Mouse (Mus musculus) large intestine, adult 2 months (tissue): ENCODE measurements at regions not wholly inside any gene's neighbourhood (a gene's known extent, or its start where the extent isn't known, plus 50 kb on each side); places are given as distances from the start of the nearest gene placed in this dataset.

Source experiments
- DNase-seq: peaks from one replicate; pipeline ENCODE4 v3.0.0-alpha.2; 2012; ENCODE audit warnings: low read depth, low spot score
- WGBS: fragments of 180-500 bp; shearing (Covaris S2); methylation state at CpG from one replicate; pipeline ENCODE4 v1.1.7; 2018; 5-methylcytosine and 5-hydroxymethylcytosine counted together

GRCm38 (mm10) chr5:148713796-148714195 lies 161.2 kb upstream of the Ubl3 start:
- no peak for DNase-seq
- 82% methylated on average over 5 of the region's 5 CpGs for WGBS

DNA sequence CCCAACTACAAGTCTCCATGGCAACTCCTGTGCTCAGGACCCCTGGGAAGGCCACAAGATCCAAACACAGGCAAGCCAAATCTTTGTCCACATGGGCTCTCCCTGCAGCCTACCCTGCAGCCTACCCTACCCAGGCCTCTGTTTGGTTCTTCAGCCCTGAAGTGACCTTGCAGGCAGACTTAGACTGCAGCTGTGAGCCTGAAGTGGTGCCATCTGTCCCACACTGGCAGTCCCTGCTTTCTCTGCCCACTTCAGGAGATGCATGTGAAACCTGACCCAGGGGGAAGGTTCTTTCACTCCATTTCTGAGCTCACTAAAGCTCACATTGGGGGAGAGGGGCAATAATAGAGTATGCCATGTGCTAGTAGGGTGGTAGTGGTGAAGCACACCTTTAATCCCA lies 160.4 kb upstream of the Ubl3 start:
- no peak for DNase-seq

GRCm38 (mm10) chr5:148711570-148711969 lies 159.0 kb upstream of the Ubl3 start:
- no peak for DNase-seq
- 78% methylated on average over 5 of the region's 5 CpGs for WGBS

DNA sequence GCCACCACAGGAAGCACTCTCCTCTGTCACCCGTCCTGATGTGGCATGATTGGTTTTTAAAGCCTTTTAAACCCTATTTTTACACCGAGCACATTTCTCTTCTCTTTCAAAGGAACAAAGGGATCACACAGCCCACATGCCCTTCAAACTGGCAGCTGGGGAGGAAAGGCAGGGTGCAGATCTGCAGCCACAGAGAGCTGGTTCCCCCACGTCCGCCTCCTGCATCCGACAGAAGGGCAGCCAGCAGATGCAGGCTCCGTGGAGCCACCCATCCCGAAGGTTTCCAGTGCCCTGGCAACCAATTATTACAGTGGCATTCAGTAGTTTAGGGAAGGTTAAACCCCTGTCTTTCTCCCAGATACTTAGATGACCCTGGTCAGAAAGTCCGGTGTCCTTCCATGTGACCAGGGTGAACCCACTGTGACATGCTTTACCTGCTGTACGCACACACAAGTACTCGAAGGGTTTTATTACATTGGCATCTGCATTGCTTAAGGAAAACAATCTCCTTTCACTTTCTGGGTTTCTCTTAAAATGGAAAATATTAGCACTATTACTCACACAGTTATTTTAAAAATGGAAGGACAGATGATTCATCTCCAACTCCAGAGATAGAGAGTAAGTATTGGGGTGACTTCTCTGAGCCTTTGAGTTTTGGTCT lies 156.7 kb upstream of the Ubl3 start:
- no peak for DNase-seq
- WGBS: 36% methylated on average over 10 of the region's 10 CpGs

DNA sequence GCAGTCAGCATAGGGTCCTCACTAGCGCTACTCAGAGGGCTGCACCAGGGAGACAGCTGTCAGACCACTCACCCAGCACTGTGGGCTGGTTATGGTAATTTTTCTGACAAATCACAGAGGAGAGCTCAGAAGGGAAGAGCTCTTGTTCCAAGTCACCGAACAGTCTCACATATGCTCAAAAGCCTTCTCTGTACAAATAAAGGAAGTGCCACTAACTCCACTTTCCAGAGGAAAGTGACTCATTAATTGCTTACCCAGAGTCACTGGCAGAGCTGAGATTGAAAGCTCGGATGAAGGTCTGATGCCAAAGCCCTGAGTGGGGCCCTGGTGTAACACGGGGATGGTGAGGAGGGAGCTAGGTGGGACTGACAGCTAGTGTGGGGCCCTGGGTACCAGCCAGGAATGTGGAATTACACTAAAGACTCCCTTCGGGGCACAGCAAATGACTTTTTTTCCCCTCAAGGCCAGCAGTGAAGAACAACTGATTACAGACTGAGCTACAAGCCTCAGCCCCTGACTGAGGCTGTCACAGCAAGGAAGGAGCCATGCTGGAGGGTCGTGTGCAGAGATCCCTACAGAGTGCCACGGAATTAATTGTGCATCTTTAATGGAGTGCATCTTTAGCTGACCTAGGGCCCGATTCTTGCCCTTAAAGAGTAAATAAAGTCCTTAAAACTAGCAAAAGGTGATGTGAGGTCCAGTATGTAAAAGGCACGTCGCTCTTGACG lies 155.6 kb upstream of the Ubl3 start:
- DNase-seq: no peak
- 38% methylated on average over 11 of the region's 11 CpGs for WGBS

DNA sequence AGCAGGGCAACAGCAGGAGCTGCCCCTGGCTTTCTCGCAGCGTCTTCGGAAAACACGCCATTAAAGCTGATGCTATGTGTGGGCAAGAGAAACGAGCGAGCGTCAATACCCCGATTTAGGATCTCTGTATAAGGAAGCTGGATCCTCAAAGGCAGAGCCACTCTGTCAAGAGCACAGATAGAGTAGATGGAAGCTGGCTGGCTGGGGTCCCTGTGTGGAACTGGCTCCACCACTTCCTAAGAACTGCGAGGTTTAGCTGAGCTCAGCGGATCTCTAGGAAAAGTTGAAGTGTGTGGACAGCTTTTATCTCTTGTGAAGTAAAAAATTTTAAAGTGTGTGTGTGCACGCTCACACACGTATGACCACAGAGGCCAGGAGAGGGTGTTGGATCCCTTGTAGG lies 154.7 kb upstream of the Ubl3 start:
- no peak for DNase-seq
- 85% methylated on average over 12 of the region's 12 CpGs for WGBS

DNA sequence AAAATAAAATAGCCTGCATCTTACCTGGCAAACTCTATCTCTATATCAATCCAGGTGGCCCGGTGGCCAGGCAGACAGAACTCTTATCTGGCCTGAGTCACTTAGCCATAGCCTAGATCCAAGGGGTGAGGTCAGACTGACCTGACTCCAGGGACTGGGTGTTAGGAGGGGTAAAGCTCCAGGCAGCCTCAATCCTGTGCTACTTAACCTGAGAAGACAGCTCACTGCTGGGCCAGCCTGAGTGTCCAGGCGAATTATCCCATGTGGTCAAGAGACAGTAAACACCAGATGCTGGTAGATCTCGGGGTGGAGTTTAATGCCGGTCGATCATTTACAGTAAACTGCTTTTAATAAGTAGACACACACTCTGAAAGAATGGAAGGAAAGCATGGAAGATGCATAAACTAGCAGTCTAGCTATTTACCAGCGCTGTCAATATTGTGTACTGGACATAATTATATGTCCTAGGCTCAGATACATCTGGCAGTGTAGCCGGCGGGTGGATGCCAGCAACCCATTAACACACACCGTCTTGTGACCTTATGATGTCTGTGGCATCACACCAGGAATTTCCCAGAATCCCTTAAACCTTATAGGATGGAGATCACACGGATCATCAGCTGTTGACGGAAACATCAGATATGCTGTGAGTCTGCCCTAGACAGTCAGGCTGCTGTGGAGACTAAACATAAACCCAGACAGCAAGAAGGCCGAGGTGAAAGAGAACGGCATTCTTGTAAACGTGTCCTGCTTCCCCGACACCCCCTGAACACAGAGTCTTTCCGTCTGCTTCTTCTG lies 153.9 kb upstream of the Ubl3 start:
- WGBS: 73% methylated on average over 16 of the region's 16 CpGs
- DNase-seq: no peak

DNA sequence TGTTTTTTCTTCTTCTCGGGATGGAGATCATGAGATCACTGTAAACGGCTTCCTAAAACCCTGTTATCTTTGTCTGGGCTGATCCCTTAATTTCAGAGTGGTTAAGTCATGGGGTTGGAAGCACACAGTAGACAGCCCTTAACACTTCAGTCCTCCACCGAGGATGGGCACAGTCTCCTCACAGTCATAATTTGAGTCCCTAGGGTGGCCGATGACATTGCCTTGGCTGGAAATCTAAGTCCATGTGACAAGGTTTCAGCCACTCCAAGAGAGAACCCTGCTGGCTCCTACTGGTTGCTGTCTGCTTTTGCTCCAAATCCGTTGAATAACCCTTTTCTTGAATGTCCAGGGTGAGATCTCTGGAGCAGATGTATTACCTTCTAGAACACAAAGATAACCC lies 152.2 kb upstream of the Ubl3 start:
- DNase-seq: no peak
- 71% methylated on average over 5 of the region's 5 CpGs for WGBS

- DNase-seq: no peak
- 55% methylated on average over 8 of the region's 8 CpGs for WGBS
Observed at GRCm38 (mm10) chr5:148701859-148702258, 149.3 kb upstream of the Ubl3 start.

DNA sequence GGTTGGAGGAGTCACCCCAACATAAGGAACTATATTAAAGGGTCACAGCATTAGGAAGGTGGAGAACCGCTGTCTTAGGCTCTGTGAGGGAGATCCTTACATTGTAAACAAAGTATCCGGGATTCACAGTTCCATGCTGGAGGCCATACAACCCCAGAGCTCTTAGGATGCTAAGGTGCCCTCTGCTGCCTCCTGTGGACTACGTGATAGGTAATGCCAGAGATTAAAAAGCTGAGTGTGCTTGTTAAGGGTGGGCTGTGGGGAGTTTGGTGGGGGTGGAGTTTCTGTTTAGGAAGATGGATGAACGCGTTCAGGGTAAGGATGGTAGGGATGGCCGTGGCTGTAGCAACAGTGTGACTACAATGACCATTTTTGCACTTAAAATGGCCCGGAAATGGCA lies 148.4 kb upstream of the Ubl3 start:
- 91% methylated on average over 7 of the region's 7 CpGs for WGBS
- DNase-seq: no peak

DNA sequence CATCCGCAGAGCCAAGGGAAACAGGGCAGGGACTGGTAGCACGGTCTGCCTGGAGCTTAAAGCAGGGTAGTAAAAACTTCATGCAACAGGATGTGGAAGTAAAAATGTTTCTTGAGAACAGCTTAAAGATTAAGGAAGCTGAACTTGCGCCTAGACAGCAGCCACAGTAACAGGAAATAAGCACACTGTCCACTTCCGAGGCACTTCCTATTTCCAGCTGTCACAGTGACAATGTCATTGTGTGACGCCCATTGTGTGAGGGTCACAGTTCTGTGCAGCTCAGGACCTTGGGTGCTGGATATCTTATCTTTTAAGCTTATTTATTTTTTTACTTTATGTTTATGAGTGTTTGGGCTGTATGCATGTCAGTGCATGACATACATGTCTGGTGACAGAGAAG lies 147.7 kb upstream of the Ubl3 start:
- no peak for DNase-seq
- 76% methylated on average over 5 of the region's 5 CpGs for WGBS

DNA sequence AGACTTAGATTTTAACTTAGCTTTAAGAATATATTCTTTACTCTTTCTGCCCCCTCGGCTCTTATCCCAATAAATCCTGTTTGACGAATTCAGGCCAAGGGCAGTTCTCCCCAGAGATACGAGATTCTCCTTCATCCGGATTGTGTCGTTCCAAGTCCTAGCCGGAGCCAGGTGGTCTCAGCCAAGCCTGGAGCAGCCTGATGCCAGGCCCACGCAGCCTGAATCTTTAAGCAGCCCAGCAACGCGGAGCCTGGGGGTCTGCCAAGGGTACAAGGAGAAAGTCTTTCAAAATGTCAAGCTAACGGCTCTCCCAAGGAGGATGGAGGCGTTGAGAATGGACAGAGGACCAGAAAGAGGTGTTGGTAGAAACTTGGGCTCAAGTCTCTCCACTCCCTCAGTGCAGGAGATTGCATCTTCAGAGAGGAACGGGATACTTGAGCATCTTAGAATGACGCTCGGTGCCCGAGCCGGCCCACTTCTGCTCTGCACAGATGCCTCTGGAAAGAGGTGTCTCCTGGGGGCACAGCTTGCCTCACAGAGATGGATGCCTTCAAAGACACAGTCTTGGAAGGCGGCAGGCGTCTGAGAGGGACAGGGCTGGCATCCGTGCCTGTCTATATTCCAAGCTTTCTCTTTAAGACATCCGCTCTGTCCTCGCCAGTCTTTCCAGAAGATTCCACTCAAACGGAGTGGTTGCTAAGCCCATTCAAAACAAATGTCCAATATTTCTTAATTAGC lies 145.2 kb upstream of the Ubl3 start:
- 69% methylated on average over 22 of the region's 22 CpGs for WGBS
- DNase-seq: no peak

- no peak for DNase-seq
- WGBS: 95% methylated on average over 7 of the region's 7 CpGs
Observed at GRCm38 (mm10) chr5:148694352-148694751, 141.8 kb upstream of the Ubl3 start.

DNA sequence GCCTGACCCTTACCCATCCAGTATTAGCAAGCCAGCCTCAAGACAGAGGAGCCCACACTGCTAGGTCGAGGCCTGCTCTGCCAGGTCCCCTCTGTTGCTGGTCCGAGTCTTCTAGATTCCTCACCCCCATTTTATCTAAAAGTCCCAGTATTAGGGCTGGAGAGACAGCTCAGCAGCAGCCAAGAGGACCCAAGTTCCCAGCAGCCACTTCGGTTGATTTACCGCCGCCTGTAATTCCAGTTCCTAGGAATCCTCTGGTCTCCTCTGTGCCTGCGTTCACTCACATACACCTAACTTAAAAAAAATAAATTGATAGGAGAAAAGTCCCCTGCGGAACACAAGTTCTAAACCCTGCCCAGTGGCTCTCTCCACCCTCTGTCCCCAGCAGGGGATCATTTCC lies 138.9 kb upstream of the Ubl3 start:
- 86% methylated on average over 7 of the region's 7 CpGs for WGBS
- no peak for DNase-seq

DNA sequence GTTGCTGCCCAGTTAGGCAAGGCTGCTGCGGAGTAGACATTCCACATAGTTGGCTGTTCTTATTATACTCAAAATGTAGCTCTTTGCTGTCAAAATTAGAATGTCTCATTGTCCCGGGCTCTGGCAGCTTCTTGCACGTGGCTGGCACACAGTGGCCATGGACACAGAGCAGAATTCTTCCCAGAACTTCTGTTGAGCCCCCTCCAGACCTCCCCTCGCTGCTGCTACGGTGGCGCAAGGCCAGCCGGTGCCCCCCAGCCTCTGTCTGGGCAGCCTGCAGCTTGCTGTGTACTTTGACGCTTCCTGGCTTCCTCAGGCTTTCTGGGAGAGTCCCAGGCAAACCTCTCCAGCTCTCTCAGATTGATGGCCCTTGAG lies 138.2 kb upstream of the Ubl3 start:
- DNase-seq: no peak
- WGBS: 62% methylated on average over 8 of the region's 8 CpGs

GRCm38 (mm10) chr5:148690158-148690822 lies 137.7 kb upstream of the Ubl3 start:
- WGBS: 81% methylated on average over 7 of the region's 7 CpGs

DNA sequence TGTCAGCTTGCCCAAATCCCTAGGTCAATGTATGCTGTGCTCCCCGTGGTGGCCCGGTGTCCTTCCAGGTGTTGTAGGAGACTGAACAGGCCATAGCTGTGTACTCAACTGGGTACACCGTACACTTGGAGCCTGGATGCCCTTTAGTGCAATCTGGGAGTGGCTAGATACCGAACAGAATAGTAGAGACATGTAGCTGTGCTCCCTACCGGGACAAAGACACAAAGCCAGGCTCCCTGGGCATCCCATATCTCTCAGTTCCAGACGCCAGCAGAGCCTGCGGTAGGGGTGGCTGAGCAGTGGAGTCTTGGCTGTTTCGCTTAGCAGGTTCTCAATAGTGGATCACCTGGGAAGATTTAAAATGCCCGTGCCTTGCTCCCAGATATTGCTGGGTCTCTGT lies 136.7 kb upstream of the Ubl3 start:
- 81% methylated on average over 9 of the region's 9 CpGs for WGBS
- no peak for DNase-seq

More at GRCm38 (mm10) chr5:148690158-148690822, 137.7 kb upstream of the Ubl3 start:
- no peak for DNase-seq

GRCm38 (mm10) chr5:148688501-148688900 lies 135.9 kb upstream of the Ubl3 start:
- WGBS: 81% methylated on average over 8 of the region's 8 CpGs
- DNase-seq: no peak

- DNase-seq: no peak
- 63% methylated on average over 3 of the region's 3 CpGs for whole genome bisulfite sequencing
Observed at GRCm38 (mm10) chr5:148687827-148688226, 135.2 kb upstream of the Ubl3 start.

GRCm38 (mm10) chr5:148684216-148684615 lies 131.6 kb upstream of the Ubl3 start:
- 63% methylated on average over 11 of the region's 11 CpGs for WGBS
- DNase-seq: no peak
